ENCODE assay signal across 13 mouse cellular contexts in the genomic region with DNA sequence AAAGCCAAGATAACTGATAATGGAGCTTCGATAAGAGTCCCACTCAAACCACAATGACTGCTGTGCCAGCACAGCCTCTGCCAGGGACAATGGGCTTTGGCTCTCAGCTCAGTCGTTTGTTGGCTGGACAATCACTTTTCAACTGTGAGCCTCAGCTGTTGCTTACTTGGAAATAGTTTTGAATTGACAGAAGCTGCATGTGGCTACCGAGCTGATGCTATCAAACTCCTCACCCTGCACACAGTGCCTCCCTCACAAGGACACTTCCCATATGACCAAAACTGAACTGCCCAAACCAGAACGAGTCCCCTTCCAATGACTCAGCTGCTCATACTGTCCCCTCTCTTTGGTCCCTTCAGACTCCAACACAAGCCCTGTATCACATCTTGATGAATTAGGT. TPM values are rescaled to one million over a fixed set of nuclear protein-coding genes. Genes with fewer than 3 reads are reported as not detected.
DNase-seq lines count a peak whose midpoint lies in the region; TF ChIP-seq lines count a peak whose summit lies in the region.
"Had no signal": no experiment of that assay in that cellular context is flagged by ENCODE, and none has a peak within 500 bp of the region (broad histone marks: within the 10 kb centered on the region; RNA-seq: fewer than 3 reads in every experiment).

No protein-coding gene starts in this region.

- no peaks in the 10 kb centered on the region for H3K9me3 ChIP-seq in midbrain, embryonic 10.5 days (replicated peaks)
- H3K9me3 ChIP-seq: forebrain, embryonic 15.5 days; hindbrain, embryonic 13.5 days; liver, embryonic 13.5 days; megakaryocyte, embryonic 14.5 days had no signal

- WGBS in midbrain, embryonic 10.5 days = 88% methylated on average over 4 of the region's 4 CpGs

- H3K27me3 ChIP-seq in testis, adult 2 months (ENCODE audit: control insufficient read depth, insufficient read depth, low read length) = no peaks in the 10 kb centered on the region
- H3K27me3 ChIP-seq in midbrain, embryonic 10.5 days (ENCODE audit: low read depth, poor library complexity, severe bottlenecking) = no peaks in the 10 kb centered on the region
- H3K27me3 ChIP-seq: forebrain, embryonic 15.5 days; hindbrain, embryonic 13.5 days; liver, embryonic 13.5 days; megakaryocyte, embryonic 14.5 days had no signal

- TF ChIP-seq CTCF in testis, adult 2 months (IDR thresholded peaks at IDR 0.05; ENCODE audit: control insufficient read depth, insufficient read depth, insufficient replicate concordance, low read depth, low read length) = no peak

- H3K4me3 ChIP-seq in testis, adult 2 months (ENCODE audit: control insufficient read depth, low read depth, low read length) = no peak overlapping the region
- H3K4me3 ChIP-seq in midbrain, embryonic 10.5 days = no peak overlapping the region
- H3K4me3 ChIP-seq: forebrain, embryonic 15.5 days; hindbrain, embryonic 13.5 days; liver, embryonic 13.5 days; megakaryocyte, embryonic 14.5 days had no signal

- intact Hi-C loops in gastrocnemius, postnatal 14 days (cut with DNase I; ENCODE audit: low total_unique reads) = no loop called here
- intact Hi-C loops in heart, postnatal 36 days (cut with DNase I) = no loop called here

- TF ChIP-seq POLR2A in testis, adult 2 months (IDR thresholded peaks at IDR 0.05; ENCODE audit: control insufficient read depth, low read depth, low read length) = no peak

- H3K4me1 ChIP-seq in testis, adult 2 months (ENCODE audit: control insufficient read depth, insufficient read depth, low read length) = peaks cover 2% of the 10 kb centered on the region; the same call in 1 of the 2 replicates
- H3K4me1 ChIP-seq in midbrain, embryonic 10.5 days = peaks cover 7% of the 10 kb centered on the region
- H3K4me1 ChIP-seq: forebrain, embryonic 15.5 days; hindbrain, embryonic 13.5 days had no signal

- peak overlapping the region; percentile 47 for H3K27ac ChIP-seq in testis, adult 2 months (ENCODE audit: control insufficient read depth, insufficient read depth, low read depth, low read length)
- H3K27ac ChIP-seq in midbrain, embryonic 10.5 days (replicated peaks) = no peak overlapping the region
- H3K27ac ChIP-seq: forebrain, embryonic 15.5 days; hindbrain, embryonic 13.5 days; liver, embryonic 13.5 days had no signal

- no peaks in the 10 kb centered on the region for H3K36me3 ChIP-seq in testis, adult 2 months (ENCODE audit: control insufficient read depth, insufficient read depth, low read length)
- peaks cover under 1% of the 10 kb centered on the region for H3K36me3 ChIP-seq in midbrain, embryonic 10.5 days
- H3K36me3 ChIP-seq: forebrain, embryonic 15.5 days had no signal

- DNase-seq in gastrocnemius, postnatal 25 days = peak; percentile 53
- DNase-seq in gastrocnemius, postnatal 14 days = no peak
- no peak for DNase-seq in testis, postnatal 10 days (ENCODE audit: low spot score)
- DNase-seq in heart, postnatal 36 days = peak; percentile 62 to 65
- no peak for DNase-seq in midbrain, embryonic 10.5 days (ENCODE audit: low spot score)
- no peak for DNase-seq in urinary bladder, postnatal 25 days (ENCODE audit: low spot score)
- DNase-seq: gastrocnemius, postnatal 10 days; liver, embryonic 13.5 days had no signal

RNA-seq across cellular contexts. Expression of a gene that starts 22.3 kb away (rescaled TPM):
- total RNA-seq in gastrocnemius, postnatal 25 days (2021) = 1 to 10 TPM; 1.2 to 1.4 TPM
- 1 to 10 TPM; 1.7 to 2.1 TPM for total RNA-seq in gastrocnemius, postnatal 14 days (2021)
- polyA plus RNA-seq in testis, adult 2 months (2012; rRNA removed) = 0.45 and 0.62 TPM in 2 replicates
- 1 to 10 TPM; 1.1 to 1.5 TPM for total RNA-seq in heart, postnatal 36 days (2021)
- polyA plus RNA-seq in midbrain, embryonic 10.5 days (2016; fragmentation: Nextera tagmentation; extraction: Ambion mirVana) = 1.2 and 1.6 TPM in 2 replicates
- polyA plus RNA-seq: small intestine, adult 2 months had no signal

RNA-seq across cellular contexts. Expression of a gene that starts 33.8 kb away (rescaled TPM):
- total RNA-seq in gastrocnemius, postnatal 25 days (2021) = 10 to 100 TPM in 1 of 2 experiments, 1 to 10 TPM in 1; 9.6 to 10.9 TPM
- 10 to 100 TPM; 17.1 to 20.1 TPM for total RNA-seq in gastrocnemius, postnatal 14 days (2021)
- polyA plus RNA-seq in testis, adult 2 months (2012; rRNA removed) = 0.42 and 0.96 TPM in 2 replicates
- 10 to 100 TPM; 14.2 to 14.5 TPM for total RNA-seq in heart, postnatal 36 days (2021)
- 0.53 and 0.97 TPM in 2 replicates for polyA plus RNA-seq in midbrain, embryonic 10.5 days (2016; fragmentation: Nextera tagmentation; extraction: Ambion mirVana)

RNA-seq across cellular contexts. Expression of a gene that starts 49.8 kb away (rescaled TPM):
- 1 to 10 TPM; 5.1 to 6.0 TPM for total RNA-seq in gastrocnemius, postnatal 25 days (2021)
- total RNA-seq in gastrocnemius, postnatal 14 days (2021) = 1 to 10 TPM; 5.1 to 6.6 TPM
- polyA plus RNA-seq in testis, adult 2 months (2012; rRNA removed) = 11.6 and 12.2 TPM in 2 replicates
- 1 to 10 TPM; 6.5 TPM for total RNA-seq in heart, postnatal 36 days (2021)
- polyA plus RNA-seq in midbrain, embryonic 10.5 days (2016; fragmentation: Nextera tagmentation; extraction: Ambion mirVana) = 18.5 and 20.3 TPM in 2 replicates

Comparison
In these comparisons a context has a peak if more than half of its experiments do, and no peak if none do; other contexts are left out.
1. DNase-seq: peak in gastrocnemius, postnatal 25 days (single experiment) and heart, postnatal 36 days (2 of 2); none in gastrocnemius, postnatal 14 days (single experiment), testis, postnatal 10 days (single experiment), midbrain, embryonic 10.5 days (single experiment) and urinary bladder, postnatal 25 days (single experiment).